Mouse (Mus musculus): Measurements from ENCODE around the gene Derl3.

Gene Derl3

GRCm38 (mm10) chr10:75913013-75913589 is 19.9 kb downstream of the Derl3 start:
- DNase-seq (ENCODE audit: low spot score in 2 of 2), result no peak

GRCm38 (mm10) chr10:75915557-75915956 is 22.3 kb downstream of the Derl3 start:
- DNase-seq (ENCODE audit: low spot score in 2 of 2), result no peak

- no peak for DNase-seq (ENCODE audit: low spot score in 2 of 2)
Measured at GRCm38 (mm10) chr10:75916840-75917239, 23.6 kb downstream of the Derl3 start.

GRCm38 (mm10) chr10:75919026-75919425 is 25.8 kb downstream of the Derl3 start:
- no peak for DNase-seq (ENCODE audit: low spot score in 2 of 2)

- DNase-seq (ENCODE audit: low spot score in 2 of 2), result peak; percentile 90 to 94
Measured at GRCm38 (mm10) chr10:75921026-75921725, 28.0 kb downstream of the Derl3 start, which contains the start of gene Smarcb1. Gene Smarcb1, minus strand, starts transcription at chr10:75921617.

GRCm38 (mm10) chr10:75921726-75922560 is 28.7 kb downstream of the Derl3 start:
- DNase-seq (ENCODE audit: low spot score in 2 of 2), result peak in 1 of 2 experiments; percentile 29

- no peak for DNase-seq (ENCODE audit: low spot score in 2 of 2)
Measured at GRCm38 (mm10) chr10:75924324-75924723, 31.1 kb downstream of the Derl3 start.

- no peak for DNase-seq (ENCODE audit: low spot score in 2 of 2)
Measured at GRCm38 (mm10) chr10:75926396-75926795, 33.2 kb downstream of the Derl3 start.

GRCm38 (mm10) chr10:75930304-75930703 is 37.1 kb downstream of the Derl3 start:
- DNase-seq (ENCODE audit: low spot score in 2 of 2), result no peak

GRCm38 (mm10) chr10:75931311-75931710 is 38.1 kb downstream of the Derl3 start:
- no peak for DNase-seq (ENCODE audit: low spot score in 2 of 2)

GRCm38 (mm10) chr10:75932081-75932678 is 39.0 kb downstream of the Derl3 start:
- no peak for DNase-seq (ENCODE audit: low spot score in 2 of 2)

GRCm38 (mm10) chr10:75932891-75933290 is 39.7 kb downstream of the Derl3 start, which contains the start of gene Chchd10:
Gene Chchd10, plus strand, starts transcription at chr10:75933130.
- no peak for DNase-seq (ENCODE audit: low spot score in 2 of 2)

- DNase-seq (ENCODE audit: low spot score in 2 of 2), result no peak
Measured at GRCm38 (mm10) chr10:75934991-75935390, 41.8 kb downstream of the Derl3 start.

- peak in 1 of 2 experiments; percentile 62 for DNase-seq (ENCODE audit: low spot score in 2 of 2)
Measured at GRCm38 (mm10) chr10:75935680-75936541, 42.7 kb downstream of the Derl3 start, which contains the start of gene Mmp11. Gene Mmp11, minus strand, starts transcription at chr10:75936496.

GRCm38 (mm10) chr10:75936909-75937667 is 43.9 kb downstream of the Derl3 start:
- DNase-seq (ENCODE audit: low spot score in 2 of 2), result no peak

- DNase-seq (ENCODE audit: low spot score in 2 of 2), result no peak
Measured at GRCm38 (mm10) chr10:75937851-75938643, 44.8 kb downstream of the Derl3 start.

- DNase-seq (ENCODE audit: low spot score in 2 of 2), result no peak
Measured at GRCm38 (mm10) chr10:75939481-75940234, 46.4 kb downstream of the Derl3 start.

GRCm38 (mm10) chr10:75940520-75940919 is 47.3 kb downstream of the Derl3 start, which contains the start of gene Gm867:
Gene Gm867, minus strand, starts transcription at chr10:75940672.
- no peak for DNase-seq (ENCODE audit: low spot score in 2 of 2)
